In genomic region chr1:93458357-93458756, GRCm38 (mm10) we compare ENCODE assay signal across 23 mouse cellular contexts.
"Had no signal": no experiment of that assay in that cellular context is flagged by ENCODE, and none has a peak within 500 bp of the region (broad histone marks: within the 10 kb centered on the region; RNA-seq: fewer than 3 reads in every experiment).

No protein-coding gene starts in this region.

- H3K4me3 ChIP-seq: gastrocnemius, adult 2 months; heart, embryonic 10.5 days; heart, embryonic 12.5 days; hindbrain, embryonic 13.5 days; hindbrain, embryonic 15.5 days; kidney, embryonic 15.5 days; limb, embryonic 13.5 days; limb, embryonic 15.5 days; liver, embryonic 12.5 days had no signal

- H3K9me3 ChIP-seq: heart, embryonic 10.5 days; heart, embryonic 12.5 days; hindbrain, embryonic 13.5 days; hindbrain, embryonic 15.5 days; kidney, embryonic 15.5 days; limb, embryonic 13.5 days; limb, embryonic 15.5 days; liver, embryonic 12.5 days had no signal

- H3K36me3 ChIP-seq: heart, embryonic 12.5 days; hindbrain, embryonic 13.5 days; hindbrain, embryonic 15.5 days; kidney, embryonic 15.5 days; limb, embryonic 13.5 days; limb, embryonic 15.5 days had no signal

- H3K4me2 ChIP-seq: heart, embryonic 12.5 days; hindbrain, embryonic 13.5 days; hindbrain, embryonic 15.5 days; kidney, embryonic 15.5 days; limb, embryonic 13.5 days; limb, embryonic 15.5 days; liver, embryonic 12.5 days had no signal

- H3K9ac ChIP-seq: heart, embryonic 12.5 days; hindbrain, embryonic 13.5 days; hindbrain, embryonic 15.5 days; kidney, embryonic 15.5 days; limb, embryonic 13.5 days; limb, embryonic 15.5 days; liver, embryonic 12.5 days; liver, embryonic 14.5 days had no signal

- H3K27me3 ChIP-seq: heart, embryonic 12.5 days; hindbrain, embryonic 13.5 days; hindbrain, embryonic 15.5 days; kidney, embryonic 15.5 days; limb, embryonic 13.5 days; limb, embryonic 15.5 days; liver, embryonic 12.5 days had no signal

- H3K27ac ChIP-seq: gastrocnemius, adult 2 months; heart, embryonic 10.5 days; hindbrain, embryonic 15.5 days; hindbrain, postnatal 0 days; kidney, embryonic 15.5 days; kidney, postnatal 0 days; limb, embryonic 13.5 days; limb, embryonic 15.5 days; liver, embryonic 12.5 days; liver, embryonic 14.5 days had no signal

- ATAC-seq: hindbrain, postnatal 0 days; liver, embryonic 12.5 days had no signal

- H3K4me1 ChIP-seq: kidney, embryonic 15.5 days; limb, embryonic 13.5 days; limb, embryonic 15.5 days had no signal

- DNase-seq: gastrocnemius, adult 2 months; gastrocnemius, postnatal 10 days; gastrocnemius, postnatal 25 days; heart, adult 18-20 months; heart, postnatal 10 days; kidney, adult 11 months; kidney, adult 9 months; kidney, postnatal 14 days; kidney, postnatal 36 days; layer of hippocampus, adult 9-11 months; layer of hippocampus, postnatal 36 days; left cerebral cortex, postnatal 4 days had no signal
